Mouse (Mus musculus): Measurements from ENCODE around the gene Sec14l1. TPM values are rescaled to one million over a fixed set of nuclear protein-coding genes. Genes with fewer than 3 reads are reported as not detected.

Sec14l1 gene
- total and polyA plus RNA-seq, 3 experiments, result 42.0 to 55.9 TPM; not detected in 1

- TF ChIP-seq ETS1 (IDR thresholded peaks at IDR 0.05; ENCODE audit: low read depth, low read length), result peak; percentile 86
- TF ChIP-seq MYB (IDR thresholded peaks at IDR 0.05; ENCODE audit: low read depth, low read length), result 0 out of 2 replicates have a peak, but pooled peaks have one; percentile 17
- TF ChIP-seq CHD1 (IDR thresholded peaks at IDR 0.05; ENCODE audit: low read depth, low read length), result no peak; the same call in 1 of the 2 replicates
- TF ChIP-seq NELFE (IDR thresholded peaks at IDR 0.05; ENCODE audit: low read depth, low read length), result no peak
- TF ChIP-seq TCF12 (IDR thresholded peaks at IDR 0.05; ENCODE audit: low read depth, low read length), result peak; percentile 75
- TF ChIP-seq USF1 (IDR thresholded peaks at IDR 0.05; ENCODE audit: low read depth, low read length), result no peak
- no peak; the same call in 1 of the 2 replicates for TF ChIP-seq CHD2 (IDR thresholded peaks at IDR 0.05; ENCODE audit: low read length)
- TF ChIP-seq BHLHE40 (IDR thresholded peaks at IDR 0.05; ENCODE audit: borderline replicate concordance, low read depth, low read length), result peak; percentile 64; the same call in 1 of the 2 replicates
- peak; percentile 84 to 89 for TF ChIP-seq EP300 (IDR thresholded peaks at IDR 0.05; ENCODE audit: low read depth in 1 of 2, low read length in 2 of 2)
- no peak for TF ChIP-seq MEF2A (IDR thresholded peaks at IDR 0.05; ENCODE audit: extremely low read depth, insufficient replicate concordance, low read depth, low read length, poor library complexity, severe bottlenecking)
- TF ChIP-seq CTCF (IDR thresholded peaks at IDR 0.05 in 2 of 3, conservative IDR thresholded peaks at IDR 0.05 in 1 of 3; ENCODE audit: control insufficient read depth in 1 of 3, insufficient read depth in 1 of 3, low read depth in 2 of 3, low read length in 3 of 3, poor library complexity in 1 of 3, severe bottlenecking in 1 of 3), result no peak
- no peak for TF ChIP-seq MAZ (IDR thresholded peaks at IDR 0.05; ENCODE audit: low read depth, low read length)
- TF ChIP-seq TBP (IDR thresholded peaks at IDR 0.05; ENCODE audit: low read depth, low read length), result no peak
Measured at GRCm38 (mm10) chr11:117152541-117152940, 37.6 kb downstream of the Sec14l1 start (continued).

GRCm38 (mm10) chr11:117153553-117153952 lies 38.6 kb downstream of the Sec14l1 start:
- H3K9me3 ChIP-seq (replicated peaks; ENCODE audit: insufficient read depth, low read length), result no peaks in the 10 kb centered on the region
- no peaks in the 10 kb centered on the region for H3K79me2 ChIP-seq (ENCODE audit: control insufficient read depth, insufficient read depth, low read length, poor library complexity)
- H3K36me3 ChIP-seq (ENCODE audit: control insufficient read depth in 1 of 2, insufficient read depth in 2 of 2, low read length in 2 of 2), result peaks cover 0 to 38% of the 10 kb centered on the region in 2 experiments; a peak in 3 of 4 replicates
- peaks cover 25 to 43% of the 10 kb centered on the region in 2 experiments for H3K4me1 ChIP-seq (ENCODE audit: control insufficient read depth in 1 of 2, insufficient read depth in 2 of 2, low read length in 2 of 2)
- DNase-seq (ENCODE audit: low read depth, low spot score), result no peak
- no peaks in the 10 kb centered on the region for H3K27me3 ChIP-seq (ENCODE audit: control insufficient read depth in 1 of 2, insufficient read depth in 2 of 2, low read length in 2 of 2)
- TF ChIP-seq TBP (IDR thresholded peaks at IDR 0.05; ENCODE audit: low read depth, low read length) (no peak), ZMIZ1 (IDR thresholded peaks at IDR 0.05; ENCODE audit: low read depth, low read length) (no peak), E2F4 (IDR thresholded peaks at IDR 0.05; ENCODE audit: borderline replicate concordance, low read depth, low read length) (no peak), TAL1 (IDR thresholded peaks at IDR 0.05; ENCODE audit: low read length) (no peak), ETS1 (IDR thresholded peaks at IDR 0.05; ENCODE audit: low read depth, low read length) (no peak)
- no peak overlapping the region; the same call in 1 of the 2 replicates for H3K9ac ChIP-seq (ENCODE audit: control insufficient read depth, low read depth, low read length, poor library complexity, severe bottlenecking)
- no peak overlapping the region for H3K4me3 ChIP-seq (ENCODE audit: control insufficient read depth in 1 of 2, insufficient read depth in 1 of 2, low read depth in 2 of 2, low read length in 2 of 2)
- peak overlapping the region; percentile 70; the same call in 1 of the 2 replicates for H3K27ac ChIP-seq (ENCODE audit: control insufficient read depth, low read depth, low read length)

DNA sequence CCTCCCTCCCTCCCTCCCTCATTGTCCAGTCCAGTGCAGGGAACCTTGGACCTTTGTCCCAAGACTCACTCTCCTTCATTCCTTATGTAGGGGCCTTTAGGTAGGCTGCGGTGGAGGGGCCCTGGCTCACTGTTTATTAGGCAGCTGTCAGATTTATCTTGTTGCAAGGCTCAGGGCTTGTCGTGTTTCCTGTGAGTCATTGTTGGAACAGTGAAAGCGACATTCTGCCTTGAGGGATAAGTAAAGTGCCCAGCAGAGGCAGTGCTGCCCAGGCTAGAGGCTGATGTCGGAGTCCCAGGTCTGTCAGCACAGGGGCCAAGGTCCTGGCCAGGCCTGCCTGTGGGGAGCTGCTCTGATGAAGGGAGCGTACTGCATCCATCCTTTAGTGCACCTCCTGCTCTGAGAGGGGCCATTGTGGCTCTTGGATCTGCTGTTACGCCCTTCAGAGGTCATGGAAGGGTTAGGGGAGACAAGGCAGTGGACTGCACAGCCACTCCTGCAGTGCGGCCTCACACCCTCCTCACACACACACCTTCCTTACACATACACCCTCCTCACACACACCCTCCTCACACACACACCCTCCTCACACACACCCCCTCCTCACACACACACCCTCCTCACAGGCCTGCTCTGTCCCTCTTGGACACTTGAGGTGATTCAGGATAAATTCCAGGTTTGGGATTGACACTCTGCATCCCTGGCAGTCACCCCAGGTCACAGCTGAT lies 39.3 kb downstream of the Sec14l1 start:
- H3K79me2 ChIP-seq (ENCODE audit: control insufficient read depth, insufficient read depth, low read length, poor library complexity), result no peaks in the 10 kb centered on the region
- peak; percentile 79 for DNase-seq (ENCODE audit: low read depth, low spot score)
- peak overlapping the region; percentile 10 for H3K27ac ChIP-seq (ENCODE audit: control insufficient read depth, low read depth, low read length)
- H3K27me3 ChIP-seq (ENCODE audit: control insufficient read depth in 1 of 2, insufficient read depth in 2 of 2, low read length in 2 of 2), result no peaks in the 10 kb centered on the region
- peaks cover 25 to 43% of the 10 kb centered on the region in 2 experiments for H3K4me1 ChIP-seq (ENCODE audit: control insufficient read depth in 1 of 2, insufficient read depth in 2 of 2, low read length in 2 of 2)
- H3K9ac ChIP-seq (ENCODE audit: control insufficient read depth, low read depth, low read length, poor library complexity, severe bottlenecking), result no peak overlapping the region
- H3K4me3 ChIP-seq (ENCODE audit: control insufficient read depth in 1 of 2, insufficient read depth in 1 of 2, low read depth in 2 of 2, low read length in 2 of 2), result no peak overlapping the region
- peaks cover 0 to 38% of the 10 kb centered on the region in 2 experiments; a peak in 3 of 4 replicates for H3K36me3 ChIP-seq (ENCODE audit: control insufficient read depth in 1 of 2, insufficient read depth in 2 of 2, low read length in 2 of 2)
- TF ChIP-seq ZC3H11A (IDR thresholded peaks at IDR 0.05; ENCODE audit: low read depth, low read length), result no peak
- TF ChIP-seq ZNF384 (IDR thresholded peaks at IDR 0.05; ENCODE audit: low read depth, low read length), result no peak
- TF ChIP-seq EP300 (IDR thresholded peaks at IDR 0.05; ENCODE audit: low read depth in 1 of 2, low read length in 2 of 2), result peak; percentile 68 to 74
- TF ChIP-seq NRF1 (IDR thresholded peaks at IDR 0.05; ENCODE audit: insufficient read depth, low read depth, low read length, poor library complexity, severe bottlenecking), result no peak
- no peak for TF ChIP-seq MEF2A (IDR thresholded peaks at IDR 0.05; ENCODE audit: extremely low read depth, insufficient replicate concordance, low read depth, low read length, poor library complexity, severe bottlenecking)
- no peak for TF ChIP-seq MAX (IDR thresholded peaks at IDR 0.05; ENCODE audit: low read length)
- peak in 2 of 3 experiments; percentile 22 to 25; a peak in 2 of 6 replicates for TF ChIP-seq CTCF (IDR thresholded peaks at IDR 0.05 in 2 of 3, conservative IDR thresholded peaks at IDR 0.05 in 1 of 3; ENCODE audit: control insufficient read depth in 1 of 3, insufficient read depth in 1 of 3, low read depth in 2 of 3, low read length in 3 of 3, poor library complexity in 1 of 3, severe bottlenecking in 1 of 3)
- TF ChIP-seq GATA1 (IDR thresholded peaks at IDR 0.05; ENCODE audit: low read depth, low read length), result peak; percentile 58; the same call in 1 of the 2 replicates
- TF ChIP-seq E2F4 (IDR thresholded peaks at IDR 0.05; ENCODE audit: borderline replicate concordance, low read depth, low read length), result no peak
- no peak for TF ChIP-seq MYC (IDR thresholded peaks at IDR 0.05; ENCODE audit: low read depth, low read length)
- peak; percentile 61; the same call in 1 of the 2 replicates for TF ChIP-seq ETS1 (IDR thresholded peaks at IDR 0.05; ENCODE audit: low read depth, low read length)
- TF ChIP-seq TAL1 (IDR thresholded peaks at IDR 0.05; ENCODE audit: low read length), result peak; percentile 26; the same call in 1 of the 2 replicates
- TF ChIP-seq JUND (IDR thresholded peaks at IDR 0.05; ENCODE audit: low read depth, low read length), result peak; percentile 19; the same call in 1 of the 2 replicates
- TF ChIP-seq ELF1 (IDR thresholded peaks at IDR 0.05; ENCODE audit: low read depth, low read length), result no peak
- no peaks in the 10 kb centered on the region for H3K9me3 ChIP-seq (replicated peaks; ENCODE audit: insufficient read depth, low read length)

All from MEL (cell line).